Mouse (Mus musculus): ENCODE results near the gene Cacng5. TPM values are rescaled to one million over a fixed set of nuclear protein-coding genes. Genes with fewer than 3 reads are reported as not detected.
A peak's percentile ranks its signal among the peaks of the same experiment; 100 is the strongest.

Cacng5 gene
- total RNA-seq, 4 experiments from 2014 or later = 0.12 to 0.24 (median 0.17) TPM

- no peak for DNase-seq
These were observed 38.0 kb downstream of the Cacng5 start for GRCm38 (mm10) chr11:107876840-107877239.

- DNase-seq = no peak
These were observed 38.9 kb downstream of the Cacng5 start for GRCm38 (mm10) chr11:107875861-107876494.

- no peak for DNase-seq
These were observed 42.1 kb downstream of the Cacng5 start for GRCm38 (mm10) chr11:107872743-107873142.

- DNase-seq = no peak
These were observed 47.3 kb downstream of the Cacng5 start for GRCm38 (mm10) chr11:107867509-107867908.

GRCm38 (mm10) chr11:107865128-107865527 lies 49.7 kb downstream of the Cacng5 start:
- peak; percentile 17 for DNase-seq

GRCm38 (mm10) chr11:107864024-107864423 lies 50.8 kb downstream of the Cacng5 start:
- DNase-seq = peak; percentile 37

- DNase-seq = no peak
These were observed 53.1 kb downstream of the Cacng5 start for GRCm38 (mm10) chr11:107861738-107862137.

- DNase-seq = no peak
These were observed 55.0 kb downstream of the Cacng5 start for GRCm38 (mm10) chr11:107859871-107860270.

GRCm38 (mm10) chr11:107859288-107859687 lies 55.6 kb downstream of the Cacng5 start:
- no peak for DNase-seq

GRCm38 (mm10) chr11:107853088-107853487 lies 61.8 kb downstream of the Cacng5 start:
- peak; percentile 26 for DNase-seq

GRCm38 (mm10) chr11:107849621-107850020 lies 65.2 kb downstream of the Cacng5 start:
- peak; percentile 4 for DNase-seq

GRCm38 (mm10) chr11:107844175-107844574 lies 70.7 kb downstream of the Cacng5 start:
- no peak for DNase-seq

- no peak for DNase-seq
These were observed 81.4 kb downstream of the Cacng5 start for GRCm38 (mm10) chr11:107833351-107834040.

Other genes starting within 250 kb of the Cacng5 start
- under 1 TPM in 2 of 4 experiments, not detected in 2; 0.21 to 0.28 TPM for gene Cacng1, start 198.5 kb downstream of the Cacng5 start, total RNA-seq (2022)
- 1 to 10 TPM in 3 of 4 experiments, under 1 TPM in 1; 0.84 to 2.1 (median 1.3) TPM for gene Cacng4, start 120.5 kb downstream of the Cacng5 start, total RNA-seq (2022)

All from adrenal gland, adult 8-10 months (tissue).